Mouse (Mus musculus): Measurements from ENCODE around the gene Krba1.

- TF ChIP-seq CTCF (IDR thresholded peaks at IDR 0.05; ENCODE audit: extremely low read depth, insufficient read depth, insufficient read length, insufficient replicate concordance), result no peak
- no peak for TF ChIP-seq POLR2A (IDR thresholded peaks at IDR 0.05; ENCODE audit: low read depth, low read length)
These were observed 1.3 kb downstream of the Krba1 start for GRCm38 (mm10) chr6:48396686-48397085.

Data from spleen, adult 2 months (tissue).